Mouse (Mus musculus) ES-E14 (cell line): ENCODE measurements around the gene Copa.
A peak's percentile ranks its signal among the peaks of the same experiment; 100 is the strongest.

Experiments
- CHD2 ChIP-seq: IDR thresholded peaks from 2 replicates; pipeline ENCODE4 v1.6.1; 2014; ENCODE audit warnings: mild to moderate bottlenecking, low read depth, low read length, inconsistent platforms
- MAFK ChIP-seq: IDR thresholded peaks from 2 replicates; pipeline ENCODE4 v1.6.1; 2014; ENCODE audit warnings: mild to moderate bottlenecking, low read depth, low read length, inconsistent platforms; ENCODE audit not compliant: insufficient read depth

DNA sequence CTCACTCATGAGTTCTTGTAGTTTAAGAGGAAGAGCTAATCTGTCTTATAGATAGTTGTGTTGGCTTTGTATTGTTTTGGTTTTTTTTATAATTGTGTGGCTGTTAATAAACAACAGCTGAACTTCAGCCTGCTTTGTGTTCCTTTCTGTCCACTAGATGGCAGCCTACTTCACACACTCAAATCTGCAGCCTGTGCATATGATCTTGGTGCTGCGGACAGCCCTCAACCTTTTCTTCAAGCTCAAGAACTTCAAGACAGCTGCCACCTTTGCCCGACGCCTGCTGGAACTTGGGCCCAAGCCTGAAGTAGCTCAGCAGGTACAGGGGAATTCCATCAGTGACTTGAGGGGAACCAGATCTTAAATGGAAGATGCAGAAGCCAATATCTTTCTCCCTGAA, 37.4 kb downstream of the Copa start:
- 0 out of 2 replicates have a peak, but pooled peaks have one; percentile 30 for TF ChIP-seq MAFK
- no peak for TF ChIP-seq CHD2
